Mouse (Mus musculus): ENCODE data around the gene Gm11937. TPM values are rescaled to one million over a fixed set of nuclear protein-coding genes. Genes with fewer than 3 reads are reported as not detected.

Gene Gm11937
- total and polyA plus RNA-seq, 3 experiments = not detected

DNA sequence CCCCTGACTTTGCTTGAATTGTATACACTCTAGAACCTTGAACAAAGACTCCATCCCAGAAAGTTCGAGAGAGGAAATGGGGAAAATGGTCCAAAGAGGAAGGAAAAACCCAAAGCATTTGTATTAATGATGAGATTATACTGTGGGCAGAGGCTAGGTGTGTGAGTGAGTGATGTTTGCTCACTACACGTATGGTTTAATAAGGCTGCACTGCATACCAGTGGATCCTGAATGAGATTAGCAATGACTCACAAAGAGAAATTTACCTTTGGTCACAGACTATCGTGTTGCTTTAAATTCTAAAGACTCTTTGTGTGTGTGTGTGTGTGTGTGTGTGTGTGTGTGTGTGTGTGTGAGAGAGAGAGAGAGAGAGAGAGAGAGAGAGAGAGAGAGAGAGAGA is 20.9 kb upstream of the Gm11937 start:
- no peaks in the 10 kb centered on the region for H3K9me3 ChIP-seq (replicated peaks; ENCODE audit: insufficient read depth, low read length)
- DNase-seq (ENCODE audit: low read depth, low spot score) = no peak
- H3K36me3 ChIP-seq (ENCODE audit: control insufficient read depth in 1 of 2, insufficient read depth in 2 of 2, low read length in 2 of 2) = no peaks in the 10 kb centered on the region
- no peaks in the 10 kb centered on the region for H3K4me1 ChIP-seq (ENCODE audit: control insufficient read depth in 1 of 2, insufficient read depth in 2 of 2, low read length in 2 of 2)
- H3K27ac ChIP-seq (ENCODE audit: control insufficient read depth, low read depth, low read length) = no peak overlapping the region
- H3K9ac ChIP-seq (ENCODE audit: control insufficient read depth, low read depth, low read length, poor library complexity, severe bottlenecking) = no peak overlapping the region
- H3K27me3 ChIP-seq (ENCODE audit: control insufficient read depth in 1 of 2, insufficient read depth in 2 of 2, low read length in 2 of 2) = no peaks in the 10 kb centered on the region
- H3K4me3 ChIP-seq (ENCODE audit: control insufficient read depth in 1 of 2, insufficient read depth in 1 of 2, low read depth in 2 of 2, low read length in 2 of 2) = no peak overlapping the region
- no peaks in the 10 kb centered on the region for H3K79me2 ChIP-seq (ENCODE audit: control insufficient read depth, insufficient read depth, low read length, poor library complexity)
- TF ChIP-seq HCFC1 (IDR thresholded peaks at IDR 0.05; ENCODE audit: low read depth, low read length) (no peak), ELF1 (IDR thresholded peaks at IDR 0.05; ENCODE audit: low read depth, low read length) (no peak), MAZ (IDR thresholded peaks at IDR 0.05; ENCODE audit: low read depth, low read length) (no peak), SIN3A (IDR thresholded peaks at IDR 0.05; ENCODE audit: low read length) (no peak), TAL1 (IDR thresholded peaks at IDR 0.05; ENCODE audit: low read length) (no peak)

DNA sequence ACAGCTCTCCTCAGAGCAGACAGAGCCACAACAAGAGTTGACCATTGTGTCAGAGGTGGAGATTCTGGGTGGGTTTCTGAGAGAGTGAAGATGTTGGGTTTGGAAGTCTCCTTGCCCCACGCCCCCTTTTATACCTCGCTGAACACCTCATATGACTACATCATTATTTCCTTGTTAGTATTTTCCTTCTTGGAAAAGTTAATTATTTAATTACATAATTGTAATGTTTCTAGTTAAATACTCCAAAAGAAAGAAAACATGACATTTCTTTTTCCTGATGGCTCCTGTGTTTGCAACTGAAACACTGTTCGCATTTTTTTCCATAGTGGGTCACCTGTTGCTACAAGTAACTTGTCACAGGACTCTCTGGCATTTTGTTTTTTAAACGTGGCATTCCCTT is 18.1 kb upstream of the Gm11937 start, which contains the start of gene Krtap4-1:
Krtap4-1 (minus strand) TSS at position 101 of the 400 bp plus-strand sequence.
- Histone ChIP-seq H3K9ac (ENCODE audit: control insufficient read depth, low read depth, low read length, poor library complexity, severe bottlenecking) (no peak within 1 kb of the TSS), H3K27ac (ENCODE audit: control insufficient read depth, low read depth, low read length) (no peak within 1 kb of the TSS), H3K27me3 (ENCODE audit: control insufficient read depth in 1 of 2, insufficient read depth in 2 of 2, low read length in 2 of 2) (0 out of 4 replicates have a peak, but pooled peaks cover 0 to 1% of the 10 kb centered on the region in 2 experiments), H3K4me1 (ENCODE audit: control insufficient read depth in 1 of 2, insufficient read depth in 2 of 2, low read length in 2 of 2) (no peaks in the 10 kb centered on the region), H3K4me3 (ENCODE audit: control insufficient read depth in 1 of 2, insufficient read depth in 1 of 2, low read depth in 2 of 2, low read length in 2 of 2) (no peak within 1 kb of the TSS), H3K79me2 (ENCODE audit: control insufficient read depth, insufficient read depth, low read length, poor library complexity) (no peaks in the 10 kb centered on the region), H3K9me3 (replicated peaks; ENCODE audit: insufficient read depth, low read length) (no peaks in the 10 kb centered on the region), H3K36me3 (ENCODE audit: control insufficient read depth in 1 of 2, insufficient read depth in 2 of 2, low read length in 2 of 2) (no peaks in the 10 kb centered on the region)
- TF ChIP-seq EP300 (IDR thresholded peaks at IDR 0.05; ENCODE audit: low read depth in 1 of 2, low read length in 2 of 2) (no peak), MXI1 (IDR thresholded peaks at IDR 0.05; ENCODE audit: low read depth, low read length) (no peak), MAX (IDR thresholded peaks at IDR 0.05; ENCODE audit: low read length) (no peak), TBP (IDR thresholded peaks at IDR 0.05; ENCODE audit: low read depth, low read length) (no peak), POLR2AphosphoS2 (IDR thresholded peaks at IDR 0.05; ENCODE audit: low read length) (no peak), SIN3A (IDR thresholded peaks at IDR 0.05; ENCODE audit: low read length) (no peak), ZMIZ1 (IDR thresholded peaks at IDR 0.05; ENCODE audit: low read depth, low read length) (no peak), SMC3 (IDR thresholded peaks at IDR 0.05; ENCODE audit: low read depth, low read length) (no peak), E2F4 (IDR thresholded peaks at IDR 0.05; ENCODE audit: borderline replicate concordance, low read depth, low read length) (no peak), POLR2AphosphoS5 (IDR thresholded peaks at IDR 0.05; ENCODE audit: borderline replicate concordance, low read depth, low read length) (no peak), MAFK (IDR thresholded peaks at IDR 0.05; ENCODE audit: borderline replicate concordance, low read depth, low read length) (no peak), UBTF (IDR thresholded peaks at IDR 0.05; ENCODE audit: borderline replicate concordance, insufficient read depth, low read depth, low read length) (no peak), TCF12 (IDR thresholded peaks at IDR 0.05; ENCODE audit: low read depth, low read length) (no peak), MEF2A (IDR thresholded peaks at IDR 0.05; ENCODE audit: extremely low read depth, insufficient replicate concordance, low read depth, low read length, poor library complexity, severe bottlenecking) (no peak), CHD2 (IDR thresholded peaks at IDR 0.05; ENCODE audit: low read length) (no peak)
- no peak for DNase-seq (ENCODE audit: low read depth, low spot score)

Data from MEL (cell line).